Mouse (Mus musculus): Measurements from ENCODE around the gene Gng11. TPM values are rescaled to one million over a fixed set of nuclear protein-coding genes. Genes with fewer than 3 reads are reported as not detected.

Gene Gng11
- polyA plus RNA-seq (2015; fragmentation: Nextera tagmentation; extraction: Ambion mirVana) = 84.7 and 87.0 TPM in 2 replicates

DNA sequence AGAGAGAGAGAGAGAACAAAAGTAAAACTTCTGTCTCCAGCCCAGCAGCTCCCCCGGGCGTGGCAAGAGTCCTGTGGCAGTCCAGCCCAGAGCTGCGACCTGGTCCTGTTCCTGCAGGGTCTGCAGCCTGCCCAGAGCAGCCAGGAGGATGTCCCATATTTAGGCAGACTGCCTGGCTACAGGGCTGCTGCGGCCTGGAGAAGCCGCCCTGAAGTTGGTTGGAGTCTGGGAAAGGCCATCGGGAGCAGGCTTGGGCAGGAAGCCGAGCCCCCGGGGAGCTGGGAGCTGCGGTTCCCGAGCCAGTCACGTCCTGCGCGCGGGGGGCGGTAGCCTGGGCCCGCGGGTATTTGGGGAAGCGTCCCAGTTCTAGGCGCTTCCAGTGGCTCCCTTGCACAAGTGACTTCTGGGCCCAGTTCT is at the start of gene Gng11:
Gng11 (plus strand) TSS at position 15 of the 417 bp plus-strand sequence.
- peak within 1 kb of the TSS; percentile 40 for H3K9ac ChIP-seq
- no peaks in the 10 kb centered on the region; the same call in none of the 2 replicates for H3K4me1 ChIP-seq
- ATAC-seq (ENCODE audit: insufficient number of reproducible peaks, low FRiP score, low TSS enrichment, low read depth) = peak; percentile 79
- peak within 1 kb of the TSS; percentile 53 for H3K4me3 ChIP-seq (replicated peaks)
- under 1% methylated on average over 19 of the region's 19 CpGs for WGBS
- no peaks in the 10 kb centered on the region for H3K9me3 ChIP-seq (replicated peaks)
- no peaks in the 10 kb centered on the region for H3K36me3 ChIP-seq
- no peaks in the 10 kb centered on the region for H3K27me3 ChIP-seq
- peak within 1 kb of the TSS; percentile 81 for H3K27ac ChIP-seq (replicated peaks)
- H3K4me2 ChIP-seq (replicated peaks) = peak within 1 kb of the TSS; percentile 80

DNA sequence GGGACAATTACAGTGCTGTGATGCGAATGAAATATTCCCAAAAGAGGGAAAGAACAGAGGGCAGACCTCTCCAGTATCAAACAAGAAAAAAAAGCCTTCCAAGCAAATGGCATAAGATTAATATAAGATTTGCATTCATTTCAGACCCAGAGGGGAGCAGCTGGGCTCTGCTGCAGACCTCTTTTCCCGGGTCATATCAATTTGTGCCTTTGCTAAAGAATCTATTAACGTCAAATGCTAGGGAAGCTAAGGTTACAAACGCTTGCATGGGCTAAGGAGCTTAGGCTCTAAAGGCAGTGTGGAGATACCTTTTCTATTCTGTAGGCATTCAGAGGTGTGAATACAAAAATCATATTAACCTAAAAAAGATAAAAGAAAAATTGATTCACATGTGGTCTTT is 48.7 kb upstream of the Gng11 start:
- no peak for ATAC-seq (ENCODE audit: insufficient number of reproducible peaks, low FRiP score, low TSS enrichment, low read depth)
- H3K36me3 ChIP-seq = no peaks in the 10 kb centered on the region
- no peaks in the 10 kb centered on the region for H3K4me1 ChIP-seq
- H3K4me3 ChIP-seq (replicated peaks) = no peak overlapping the region
- no peak overlapping the region for H3K9ac ChIP-seq
- no peak overlapping the region for H3K27ac ChIP-seq (replicated peaks)
- H3K4me2 ChIP-seq (replicated peaks) = no peak overlapping the region
- no peaks in the 10 kb centered on the region for H3K9me3 ChIP-seq (replicated peaks)
- 45% methylated on average over 4 of the region's 4 CpGs for WGBS
- no peaks in the 10 kb centered on the region for H3K27me3 ChIP-seq

DNA sequence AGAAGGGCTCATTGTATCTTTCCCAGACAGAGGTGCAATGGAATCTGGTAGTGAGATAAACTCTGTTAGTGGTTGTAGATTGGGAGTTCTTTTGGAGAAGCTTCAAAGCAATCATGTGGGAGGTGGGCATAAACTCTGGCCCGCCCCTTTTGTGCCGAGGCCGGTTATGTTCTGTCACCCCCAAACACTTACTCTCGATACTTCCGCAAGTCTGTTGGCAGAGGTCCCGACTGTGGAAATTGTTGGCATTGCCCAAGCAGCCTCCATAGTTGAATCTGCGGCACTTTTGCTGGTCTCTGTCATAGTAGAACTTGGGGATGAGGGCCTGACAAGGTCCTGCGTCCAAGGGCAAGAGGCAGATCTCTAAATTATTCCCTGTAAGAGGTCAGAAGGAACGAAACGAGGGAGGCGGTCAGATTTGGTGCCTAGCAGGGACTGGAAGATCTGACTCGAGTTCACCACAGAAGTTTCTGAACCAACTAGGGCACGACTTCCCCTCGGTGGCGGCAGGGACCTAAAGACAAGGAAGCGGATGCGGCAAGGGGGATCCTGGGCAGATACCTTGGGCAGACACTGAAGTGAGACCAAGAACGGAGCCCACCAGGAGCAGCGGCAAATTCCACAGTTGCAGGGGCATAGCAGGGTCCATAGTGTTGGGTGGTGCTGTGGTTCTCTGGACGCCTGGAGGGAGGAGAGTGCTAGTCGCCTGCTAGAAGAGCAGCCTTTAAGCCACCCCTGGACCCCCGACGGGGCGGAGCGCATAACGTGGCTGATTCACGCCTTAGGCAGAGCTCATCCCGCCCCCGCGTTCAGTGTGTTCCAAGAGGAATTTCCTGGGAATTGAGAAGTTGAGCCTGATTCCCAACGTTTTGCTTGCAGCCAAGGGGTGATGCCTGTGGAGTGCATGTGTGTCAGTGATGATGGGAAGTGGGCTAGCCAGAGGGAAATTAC is 35.8 kb upstream of the Gng11 start:
- no peak for ATAC-seq (ENCODE audit: insufficient number of reproducible peaks, low FRiP score, low TSS enrichment, low read depth)
- Histone ChIP-seq H3K9me3 (replicated peaks) (no peaks in the 10 kb centered on the region), H3K4me2 (replicated peaks) (peak overlapping the region; percentile 45), H3K36me3 (no peaks in the 10 kb centered on the region), H3K9ac (no peak overlapping the region), H3K4me1 (peaks cover 4% of the 10 kb centered on the region; the same call in 1 of the 2 replicates), H3K27me3 (no peaks in the 10 kb centered on the region; the same call in 1 of the 2 replicates), H3K27ac (replicated peaks) (no peak overlapping the region), H3K4me3 (replicated peaks) (peak overlapping the region; percentile 28)
- 28% methylated on average over 31 of the region's 31 CpGs for WGBS

DNA sequence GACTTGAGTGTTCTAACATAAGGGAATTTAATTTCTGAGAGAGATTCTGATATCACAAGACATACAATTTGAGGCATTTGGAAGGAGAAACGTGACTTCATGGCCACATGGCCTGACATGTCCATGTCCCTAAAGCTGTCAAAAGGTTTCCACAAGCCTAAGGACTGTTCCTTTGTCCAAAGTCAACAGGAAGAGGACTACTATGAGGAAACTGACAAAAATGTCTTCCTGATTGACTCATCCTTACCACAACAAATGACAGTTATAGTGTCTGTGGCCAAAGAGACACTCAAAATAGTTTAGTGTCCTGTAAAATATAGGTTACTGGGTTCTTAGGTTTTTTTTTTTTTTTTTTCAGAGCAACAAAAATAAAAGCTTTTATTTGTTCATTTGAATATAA is 30.0 kb upstream of the Gng11 start:
- Histone ChIP-seq H3K27me3 (no peaks in the 10 kb centered on the region), H3K4me1 (no peaks in the 10 kb centered on the region), H3K9ac (no peak overlapping the region), H3K36me3 (no peaks in the 10 kb centered on the region), H3K9me3 (replicated peaks) (no peaks in the 10 kb centered on the region), H3K4me3 (replicated peaks) (no peak overlapping the region), H3K27ac (replicated peaks) (no peak overlapping the region), H3K4me2 (replicated peaks) (no peak overlapping the region)
- 75% methylated on average over 1 of the region's 1 CpGs for WGBS
- no peak for ATAC-seq (ENCODE audit: insufficient number of reproducible peaks, low FRiP score, low TSS enrichment, low read depth)

DNA sequence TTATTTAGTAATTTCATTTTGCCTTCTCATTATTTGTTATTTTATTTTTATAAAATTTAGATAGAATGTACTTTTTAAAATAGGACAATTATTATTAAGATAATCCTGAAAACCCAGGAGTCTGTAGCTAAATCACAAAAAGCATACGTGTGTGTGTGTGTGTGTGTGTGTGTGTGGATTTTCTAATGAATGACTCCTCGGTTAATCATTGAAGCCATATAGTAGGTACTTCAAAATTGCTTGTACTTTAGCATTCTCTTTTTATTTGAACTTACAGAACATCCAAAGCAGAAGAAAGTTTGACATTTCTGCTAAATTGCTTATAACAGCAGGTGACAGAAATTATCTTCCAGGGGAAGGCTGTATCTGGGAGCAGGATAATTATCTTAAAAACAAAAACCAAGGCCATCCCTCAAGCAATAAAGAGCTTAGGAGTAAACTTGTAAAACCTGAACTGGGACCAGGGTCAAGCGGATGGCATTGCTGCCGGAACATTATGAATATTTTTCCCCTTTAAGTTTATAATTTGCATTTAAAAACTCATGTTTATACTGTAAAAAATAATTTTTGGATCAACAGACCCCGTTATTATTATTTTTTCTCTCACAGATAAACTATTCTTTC is 20.9 kb upstream of the Gng11 start:
- Histone ChIP-seq H3K4me3 (replicated peaks) (no peak overlapping the region), H3K36me3 (no peaks in the 10 kb centered on the region), H3K27me3 (no peaks in the 10 kb centered on the region), H3K27ac (replicated peaks) (no peak overlapping the region), H3K9ac (no peak overlapping the region), H3K4me1 (no peaks in the 10 kb centered on the region), H3K4me2 (replicated peaks) (no peak overlapping the region), H3K9me3 (replicated peaks) (no peaks in the 10 kb centered on the region)
- WGBS = 80% methylated on average over 5 of the region's 5 CpGs
- ATAC-seq (ENCODE audit: insufficient number of reproducible peaks, low FRiP score, low TSS enrichment, low read depth) = no peak

DNA sequence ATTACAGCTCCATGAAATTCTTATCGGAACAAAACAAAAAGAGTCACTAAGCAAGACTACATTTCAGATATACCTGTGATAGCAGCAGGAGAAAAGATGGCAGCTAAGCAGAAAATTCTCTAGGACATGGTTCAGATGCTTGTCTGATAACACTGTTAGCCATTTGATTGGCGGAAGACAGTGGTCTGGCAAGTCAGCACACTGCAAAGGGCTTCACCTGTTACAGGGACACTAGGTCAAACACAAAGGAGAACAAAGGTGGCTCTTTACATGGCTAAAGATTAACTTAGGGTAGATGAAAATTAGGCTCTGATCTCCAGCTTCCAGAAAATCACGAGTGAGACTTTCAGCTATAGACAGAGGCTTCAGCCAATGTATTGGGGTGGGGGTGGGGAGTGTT is 15.0 kb upstream of the Gng11 start, which contains the start of gene Tfpi2:
Tfpi2 (minus strand) TSS at position 170 of the 400 bp plus-strand sequence.
- H3K9me3 ChIP-seq (replicated peaks) = no peaks in the 10 kb centered on the region
- no peak within 1 kb of the TSS for H3K9ac ChIP-seq
- ATAC-seq (ENCODE audit: insufficient number of reproducible peaks, low FRiP score, low TSS enrichment, low read depth) = no peak
- no peaks in the 10 kb centered on the region for H3K36me3 ChIP-seq
- 80% methylated on average over 3 of the region's 3 CpGs for WGBS
- no peak within 1 kb of the TSS for H3K4me2 ChIP-seq (replicated peaks)
- H3K27ac ChIP-seq (replicated peaks) = no peak within 1 kb of the TSS
- H3K4me1 ChIP-seq = no peaks in the 10 kb centered on the region
- H3K4me3 ChIP-seq (replicated peaks) = no peak within 1 kb of the TSS
- no peaks in the 10 kb centered on the region for H3K27me3 ChIP-seq

DNA sequence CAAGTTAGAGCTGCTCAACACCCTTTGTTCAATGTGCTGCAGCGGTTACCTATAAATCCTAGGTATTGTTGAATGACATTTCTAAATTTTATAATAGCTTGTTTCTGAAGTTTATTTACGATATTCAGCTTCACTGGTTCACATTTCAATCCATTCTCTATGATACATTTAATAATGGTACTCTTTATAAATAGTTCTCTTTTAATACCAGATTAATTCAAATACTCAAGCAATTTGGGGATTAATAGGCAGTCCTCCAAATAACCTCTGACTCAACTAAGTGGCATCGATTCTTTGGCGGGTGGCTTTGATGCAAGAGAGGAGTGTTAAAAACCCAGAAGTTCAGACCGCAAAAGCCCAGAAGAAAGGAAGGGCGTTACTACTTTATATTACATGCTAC is 10.2 kb upstream of the Gng11 start, which contains the start of gene Gngt1:
Gngt1 (plus strand) TSS at position 301 of the 400 bp plus-strand sequence.
- Histone ChIP-seq H3K4me2 (replicated peaks) (no peak within 1 kb of the TSS), H3K9me3 (replicated peaks) (no peaks in the 10 kb centered on the region), H3K9ac (no peak within 1 kb of the TSS), H3K27ac (replicated peaks) (no peak within 1 kb of the TSS), H3K36me3 (no peaks in the 10 kb centered on the region), H3K4me1 (no peaks in the 10 kb centered on the region), H3K27me3 (no peaks in the 10 kb centered on the region), H3K4me3 (replicated peaks) (no peak within 1 kb of the TSS)
- 77% methylated on average over 6 of the region's 6 CpGs for WGBS
- no peak for ATAC-seq (ENCODE audit: insufficient number of reproducible peaks, low FRiP score, low TSS enrichment, low read depth)

DNA sequence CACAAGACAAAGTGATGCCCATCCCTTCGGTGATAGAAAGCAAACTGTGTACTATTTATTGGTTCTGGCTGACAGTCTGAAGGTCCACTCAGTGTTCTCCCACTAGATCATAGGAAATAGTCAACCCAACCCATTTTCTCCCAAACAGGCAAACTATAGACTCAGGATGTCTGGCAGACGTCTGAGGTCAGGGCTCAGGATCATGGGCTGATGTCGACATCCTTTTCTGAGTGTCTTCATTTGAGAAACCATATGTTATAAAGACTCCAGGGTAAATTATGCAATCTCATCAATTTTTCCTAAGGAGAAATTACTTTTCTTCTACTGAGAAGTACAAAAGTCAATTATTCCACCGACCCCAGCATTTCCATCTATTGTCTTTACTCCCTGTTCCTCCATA is 5.6 kb upstream of the Gng11 start:
- Histone ChIP-seq H3K4me1 (no peaks in the 10 kb centered on the region; the same call in 1 of the 2 replicates), H3K4me3 (replicated peaks) (no peak overlapping the region), H3K27ac (replicated peaks) (no peak overlapping the region), H3K9ac (no peak overlapping the region), H3K36me3 (no peaks in the 10 kb centered on the region), H3K4me2 (replicated peaks) (no peak overlapping the region), H3K9me3 (replicated peaks) (no peaks in the 10 kb centered on the region), H3K27me3 (no peaks in the 10 kb centered on the region)
- 71% methylated on average over 4 of the region's 4 CpGs for WGBS
- no peak for ATAC-seq (ENCODE audit: insufficient number of reproducible peaks, low FRiP score, low TSS enrichment, low read depth)

DNA sequence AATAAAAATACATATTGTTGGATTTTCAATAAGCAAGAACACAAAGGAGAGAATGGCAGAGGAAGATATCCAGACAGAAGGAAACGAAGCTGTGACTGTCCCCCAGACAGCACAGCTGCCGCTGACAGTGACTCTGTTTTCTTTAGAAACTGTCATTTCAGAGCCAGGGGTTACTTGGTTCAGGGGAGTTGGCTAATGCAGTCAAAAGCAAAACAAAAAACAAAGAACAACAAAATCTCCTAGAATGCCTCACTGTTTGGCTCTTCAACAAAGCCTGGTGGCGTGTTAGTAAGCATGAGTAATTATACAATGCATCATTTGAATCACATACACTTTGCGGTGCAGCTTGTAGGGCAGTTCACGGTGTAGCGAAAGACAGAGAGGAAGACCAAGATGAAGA is 4.4 kb upstream of the Gng11 start:
- Histone ChIP-seq H3K27me3 (no peaks in the 10 kb centered on the region), H3K9me3 (replicated peaks) (no peaks in the 10 kb centered on the region), H3K4me1 (no peaks in the 10 kb centered on the region; the same call in none of the 2 replicates), H3K4me2 (replicated peaks) (no peak overlapping the region), H3K4me3 (replicated peaks) (no peak overlapping the region), H3K27ac (replicated peaks) (no peak overlapping the region), H3K36me3 (no peaks in the 10 kb centered on the region), H3K9ac (no peak overlapping the region)
- 68% methylated on average over 6 of the region's 6 CpGs for WGBS
- ATAC-seq (ENCODE audit: insufficient number of reproducible peaks, low FRiP score, low TSS enrichment, low read depth) = no peak

DNA sequence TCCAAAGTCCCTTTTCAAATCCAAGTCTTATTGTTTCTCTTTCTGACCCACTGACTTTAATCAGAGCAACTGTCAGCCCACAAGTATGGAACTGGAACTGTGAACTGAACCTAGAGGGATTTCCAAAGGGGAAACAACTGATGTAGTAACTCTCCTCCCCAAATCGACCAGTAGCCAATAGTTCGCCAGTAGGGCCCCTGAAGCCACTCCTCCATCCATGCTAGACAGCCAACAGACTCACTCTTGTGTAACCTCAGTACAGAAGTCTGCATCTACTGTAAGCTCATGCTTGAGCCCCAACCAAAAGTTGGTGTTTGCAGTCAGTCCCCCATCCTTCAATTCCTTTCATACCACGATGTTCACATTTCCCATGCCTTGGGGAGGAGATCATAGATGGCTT is 3.0 kb upstream of the Gng11 start:
- no peak overlapping the region for H3K4me3 ChIP-seq (replicated peaks)
- WGBS = 81% methylated on average over 3 of the region's 3 CpGs
- no peak for ATAC-seq (ENCODE audit: insufficient number of reproducible peaks, low FRiP score, low TSS enrichment, low read depth)
- H3K27me3 ChIP-seq = no peaks in the 10 kb centered on the region
- H3K4me1 ChIP-seq = no peaks in the 10 kb centered on the region; the same call in none of the 2 replicates
- no peak overlapping the region for H3K4me2 ChIP-seq (replicated peaks)
- H3K9me3 ChIP-seq (replicated peaks) = no peaks in the 10 kb centered on the region
- no peak overlapping the region for H3K27ac ChIP-seq (replicated peaks)
- no peak overlapping the region for H3K9ac ChIP-seq
- no peaks in the 10 kb centered on the region for H3K36me3 ChIP-seq

DNA sequence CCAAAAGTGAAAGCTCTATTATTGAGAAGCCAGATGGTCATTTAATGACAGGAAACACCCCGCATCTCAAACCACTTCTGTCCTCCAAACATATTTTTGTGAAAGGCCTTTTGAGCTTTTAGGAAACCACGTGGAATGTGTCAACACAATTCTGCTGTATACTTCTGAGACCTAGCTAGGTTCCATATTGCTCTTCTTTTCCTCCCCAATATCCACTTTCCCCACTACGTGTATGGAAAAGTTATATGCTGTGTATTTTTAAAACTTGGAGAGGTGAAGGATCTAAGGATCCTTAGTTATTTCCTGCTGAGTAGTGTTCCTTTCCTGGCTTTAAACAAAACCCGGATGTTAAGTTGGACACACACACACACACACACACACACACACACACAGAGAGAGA is 259 bp upstream of the Gng11 start:
- peak overlapping the region; percentile 80 for H3K4me2 ChIP-seq (replicated peaks)
- peak overlapping the region; percentile 44; the same call in 1 of the 2 replicates for H3K27ac ChIP-seq (replicated peaks)
- H3K9ac ChIP-seq = no peak overlapping the region
- WGBS = 31% methylated on average over 4 of the region's 4 CpGs
- no peak for ATAC-seq (ENCODE audit: insufficient number of reproducible peaks, low FRiP score, low TSS enrichment, low read depth)
- H3K27me3 ChIP-seq = no peaks in the 10 kb centered on the region
- H3K36me3 ChIP-seq = no peaks in the 10 kb centered on the region
- H3K4me1 ChIP-seq = no peaks in the 10 kb centered on the region; the same call in none of the 2 replicates
- H3K4me3 ChIP-seq (replicated peaks) = peak overlapping the region; percentile 53
- no peaks in the 10 kb centered on the region for H3K9me3 ChIP-seq (replicated peaks)
